In genomic region chr7:145226641-145227040, GRCm38 (mm10) we compare ENCODE assay signal across 25 mouse cellular contexts. TPM values are rescaled to one million over a fixed set of nuclear protein-coding genes. Genes with fewer than 3 reads are reported as not detected.
DNase-seq lines count a peak whose midpoint lies in the region; ATAC-seq and TF ChIP-seq lines count a peak whose summit lies in the region.
"Had no signal": no experiment of that assay in that cellular context is flagged by ENCODE, and none has a peak within 500 bp of the region (broad histone marks: within the 10 kb centered on the region; RNA-seq: fewer than 3 reads in every experiment).

No protein-coding gene starts in this region.

- no peak for ATAC-seq in kidney, embryonic 16.5 days (ENCODE audit: low FRiP score, low TSS enrichment)
- ATAC-seq in inflammation-experienced regulatory T-cells, adult 6 months: no peak
- ATAC-seq: CD4-positive, CD25-positive, alpha-beta regulatory T cell, adult 4 months; forebrain, postnatal 0 days had no signal

- DNase-seq in adrenal gland, postnatal 14 days: peak; percentile 38
- DNase-seq in adrenal gland, postnatal 25 days: no peak
- peak; percentile 81 for DNase-seq in kidney, adult 2 months
- DNase-seq in skeletal muscle tissue, adult 2 months (ENCODE audit: low read depth, low spot score): peak; percentile 78
- DNase-seq in layer of hippocampus, adult 9-10 months (ENCODE audit: low spot score): no peak
- DNase-seq: adrenal gland, adult 8-10 months; B cell, adult 2 months; cerebellum, adult 18-20 months; cerebellum, adult 9-11 months; cerebellum, postnatal 36 days; forebrain, postnatal 0 days; heart, adult 18-20 months; heart, postnatal 14 days had no signal

- no peak overlapping the region for H3K4me3 ChIP-seq in kidney, adult 2 months (ENCODE audit: insufficient read depth, low read depth, low read length)
- H3K4me3 ChIP-seq in kidney, embryonic 16.5 days (ENCODE audit: low read length): no peak overlapping the region
- H3K4me3 ChIP-seq in brown adipose tissue, adult 24 weeks (ENCODE audit: insufficient read depth, low read depth, low read length): no peak overlapping the region
- H3K4me3 ChIP-seq: embryonic facial prominence, embryonic 13.5 days; forebrain, embryonic 12.5 days; heart, embryonic 15.5 days; hindbrain, embryonic 13.5 days had no signal

- H3K4me1 ChIP-seq in kidney, adult 2 months (ENCODE audit: control insufficient read depth, insufficient read depth, low read length): peaks cover 44% of the 10 kb centered on the region
- peaks cover 21% of the 10 kb centered on the region for H3K4me1 ChIP-seq in kidney, embryonic 16.5 days (ENCODE audit: insufficient read depth, low read length)
- peaks cover 2% of the 10 kb centered on the region for H3K4me1 ChIP-seq in brown adipose tissue, adult 24 weeks (ENCODE audit: control insufficient read depth, insufficient read depth, insufficient read length, low read length)

- peak overlapping the region; percentile 34 for H3K27ac ChIP-seq in kidney, adult 2 months (ENCODE audit: insufficient read depth, low read depth, low read length)
- no peak overlapping the region for H3K27ac ChIP-seq in kidney, embryonic 16.5 days (ENCODE audit: low read length)
- peak overlapping the region; percentile 92 for H3K27ac ChIP-seq in brown adipose tissue, adult 24 weeks (replicated peaks; ENCODE audit: low read depth, low read length)
- H3K27ac ChIP-seq: embryonic facial prominence, embryonic 13.5 days; forebrain, embryonic 12.5 days; heart, embryonic 15.5 days; hindbrain, embryonic 13.5 days had no signal

- 60% methylated on average over 6 of the region's 6 CpGs for WGBS in kidney, adult 2 months
- 86% methylated on average over 6 of the region's 6 CpGs for WGBS in kidney, embryonic 16.5 days

- TF ChIP-seq POLR2A in kidney, adult 2 months (IDR thresholded peaks at IDR 0.05; ENCODE audit: low read depth, low read length): no peak

- no peak overlapping the region for H3K4me2 ChIP-seq in kidney, embryonic 16.5 days (replicated peaks; ENCODE audit: low read depth, low read length)
- H3K4me2 ChIP-seq: embryonic facial prominence, embryonic 13.5 days; forebrain, embryonic 12.5 days; heart, embryonic 11.5 days; heart, embryonic 15.5 days; hindbrain, embryonic 13.5 days had no signal

- no peak overlapping the region for H3K9ac ChIP-seq in kidney, embryonic 16.5 days (replicated peaks; ENCODE audit: low read length)
- H3K9ac ChIP-seq: embryonic facial prominence, embryonic 13.5 days; forebrain, embryonic 12.5 days; forebrain, postnatal 0 days; heart, embryonic 15.5 days; hindbrain, embryonic 13.5 days had no signal

- H3K9me3 ChIP-seq in kidney, embryonic 16.5 days (ENCODE audit: low read length): no peaks in the 10 kb centered on the region
- H3K9me3 ChIP-seq: embryonic facial prominence, embryonic 13.5 days; forebrain, embryonic 12.5 days; G1E; heart, embryonic 15.5 days; hindbrain, embryonic 13.5 days had no signal

- H3K36me3 ChIP-seq in kidney, adult 2 months (ENCODE audit: control insufficient read depth, insufficient read depth, low read length): no peaks in the 10 kb centered on the region
- H3K36me3 ChIP-seq in kidney, embryonic 16.5 days (ENCODE audit: insufficient read depth, low read length): no peaks in the 10 kb centered on the region
- H3K36me3 ChIP-seq: embryonic facial prominence, embryonic 13.5 days; forebrain, embryonic 12.5 days; G1E; heart, embryonic 15.5 days; hindbrain, embryonic 13.5 days had no signal

- no peak for TF ChIP-seq CTCF in kidney, adult 2 months (conservative IDR thresholded peaks at IDR 0.05; ENCODE audit: insufficient read depth, insufficient read length, low read depth, low read length)

- no peaks in the 10 kb centered on the region for H3K27me3 ChIP-seq in kidney, adult 2 months (replicated peaks; ENCODE audit: control insufficient read depth, insufficient read depth, low read length)
- H3K27me3 ChIP-seq in kidney, embryonic 16.5 days (ENCODE audit: insufficient read depth, low read length): no peaks in the 10 kb centered on the region
- H3K27me3 ChIP-seq: embryonic facial prominence, embryonic 13.5 days; forebrain, embryonic 12.5 days; heart, embryonic 15.5 days had no signal

RNA-seq across cellular contexts. Expression of gene 1810010D01Rik, which starts 18.7 kb away (rescaled TPM):
- not detected in 2 replicates for total RNA-seq in adrenal gland, postnatal 14 days (2021)
- 0.52 TPM in 1 of 2 replicates, not detected in the other for total RNA-seq in adrenal gland, postnatal 25 days (2021)
- 0.42 and 0.88 TPM in 2 replicates for polyA plus RNA-seq in kidney, adult 2 months (2012; rRNA removed)
- 0.27 and 0.30 TPM in 2 replicates for polyA plus RNA-seq in kidney, embryonic 16.5 days (2015; fragmentation: Nextera tagmentation; extraction: Ambion mirVana)
- not detected in 2 replicates for polyA plus RNA-seq in brown adipose tissue, adult 24 weeks (2012; ENCODE audit: insufficient read depth, insufficient read length, missing spikeins)
- polyA plus RNA-seq in inflammation-experienced regulatory T-cells, adult 6 months (2017; shearing (Covaris generic)): not detected
- total RNA-seq: G1E; gastrocnemius, postnatal 36 days; hematopoietic stem cell, adult 5-6 weeks had no signal
- polyA plus RNA-seq: CD4-positive, CD25-positive, alpha-beta regulatory T cell, adult 4 months; G1E; heart, embryonic 11.5 days; heart, embryonic 15.5 days; hindbrain, embryonic 13.5 days had no signal

RNA-seq across cellular contexts. Expression of gene Tpcn2, which starts 57.2 kb away (rescaled TPM):
- 13.3 and 16.8 TPM in 2 replicates for total RNA-seq in adrenal gland, postnatal 14 days (2021)
- 13.7 and 18.8 TPM in 2 replicates for total RNA-seq in adrenal gland, postnatal 25 days (2021)
- 9.5 and 11.7 TPM in 2 replicates for polyA plus RNA-seq in kidney, adult 2 months (2012; rRNA removed)
- polyA plus RNA-seq in kidney, embryonic 16.5 days (2015; fragmentation: Nextera tagmentation; extraction: Ambion mirVana): 11.4 and 12.2 TPM in 2 replicates
- polyA plus RNA-seq in brown adipose tissue, adult 24 weeks (2012; ENCODE audit: insufficient read depth, insufficient read length, missing spikeins): 4.3 and 6.6 TPM in 2 replicates
- 1 to 10 TPM; 6.9 to 7.6 (median 7.6) TPM for polyA plus RNA-seq in inflammation-experienced regulatory T-cells, adult 6 months (2017; shearing (Covaris generic))

Comparison
In these comparisons a context has a peak if more than half of its experiments do, and no peak if none do; other contexts are left out.
1. DNase-seq: peak in adrenal gland, postnatal 14 days (single experiment), kidney, adult 2 months (single experiment) and skeletal muscle tissue, adult 2 months (single experiment); none in adrenal gland, postnatal 25 days (single experiment) and layer of hippocampus, adult 9-10 months (single experiment).